Mouse (Mus musculus) limb, embryonic 10.5 days (tissue): ENCODE data around the gene Prr5l. TPM values are rescaled to one million over a fixed set of nuclear protein-coding genes. Genes with fewer than 3 reads are reported as not detected.

Experiments used
- DNase-seq: peaks from one replicate; pipeline ENCODE4 v3.0.0-alpha.2; 2017; ENCODE audit warnings: low spot score
- H3K27ac ChIP-seq: fragments of 300-500 bp; sonication (generic); 2 replicates; pipeline ENCODE4 v1.5.1; 2016; ENCODE audit warnings: mild to moderate bottlenecking
- H3K27me3 ChIP-seq: fragments of 300-500 bp; sonication (generic); 2 replicates; pipeline ENCODE4 v1.6.1; 2016; ENCODE audit warnings: low read depth, mild to moderate bottlenecking; ENCODE audit not compliant: poor library complexity, severe bottlenecking
- H3K36me3 ChIP-seq: fragments of 300-500 bp; sonication (generic); 2 replicates; pipeline ENCODE4 v1.6.1; 2016; ENCODE audit warnings: mild to moderate bottlenecking, moderate library complexity
- H3K4me1 ChIP-seq: fragments of 300-500 bp; sonication (generic); 2 replicates; pipeline ENCODE4 v1.6.1; 2016
- H3K4me3 ChIP-seq: fragments of 300-500 bp; sonication (generic); 2 replicates; pipeline ENCODE4 v1.5.1; 2016; ENCODE audit warnings: mild to moderate bottlenecking, moderate library complexity
- H3K9me3 ChIP-seq: fragments of 300-500 bp; sonication (generic); replicated peaks from 2 replicates; pipeline ENCODE4 v1.6.1; 2016; ENCODE audit warnings: mild to moderate bottlenecking
- WGBS: fragments of 180-500 bp; shearing (Covaris S2); methylation state at CpG from one replicate; pipeline ENCODE4 v1.1.7; 2016; 5-methylcytosine and 5-hydroxymethylcytosine counted together
- polyA plus RNA-seq: library from polyadenylated mRNA; unstranded; fragments of >200 nt; fragmentation: Nextera tagmentation; extraction: Ambion mirVana; gene quantifications from 2 replicates; pipeline ENCODE4 v1.2.1, GENCODE M21; 2016

The Prr5l gene
- polyA plus RNA-seq, 1 experiment from 2014 or later = 22.4 TPM

DNA sequence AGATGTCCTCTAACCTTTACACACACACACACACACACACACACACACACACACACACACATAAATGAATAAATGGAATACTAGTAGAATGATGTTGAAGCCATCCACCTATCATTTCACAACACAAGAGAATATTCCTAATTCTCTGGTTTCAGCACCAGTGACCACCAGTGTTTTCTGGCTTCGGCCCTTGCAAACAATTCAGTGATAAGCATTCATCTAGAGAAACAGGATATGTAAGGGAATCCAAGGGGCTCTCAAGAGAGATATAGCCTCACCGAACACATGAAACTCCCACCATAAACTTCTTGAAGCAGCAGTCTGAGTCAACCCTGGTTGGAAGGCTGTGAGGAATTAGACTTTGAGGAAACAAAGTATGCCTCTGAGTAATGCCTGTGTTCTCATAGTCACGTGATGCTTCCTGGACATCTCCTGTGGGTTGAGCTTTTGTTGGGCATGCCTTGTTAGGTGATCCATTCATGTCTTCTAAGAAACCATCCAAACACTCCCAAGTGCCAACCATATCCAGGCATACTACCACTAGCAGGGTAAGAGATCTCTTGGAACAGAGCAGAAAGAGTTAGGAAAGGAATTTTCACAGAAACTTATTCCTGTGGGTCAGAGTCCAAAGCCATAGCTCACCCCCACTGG, 55.8 kb downstream of the Prr5l start:
- WGBS = 86% methylated on average over 3 of the region's 3 CpGs
- Histone ChIP-seq H3K27ac (no peak overlapping the region), H3K4me3 (no peak overlapping the region), H3K4me1 (peaks cover 14% of the 10 kb centered on the region; the same call in 1 of the 2 replicates), H3K9me3 (no peaks in the 10 kb centered on the region), H3K36me3 (no peaks in the 10 kb centered on the region), H3K27me3 (no peaks in the 10 kb centered on the region)
- no peak for DNase-seq

DNA sequence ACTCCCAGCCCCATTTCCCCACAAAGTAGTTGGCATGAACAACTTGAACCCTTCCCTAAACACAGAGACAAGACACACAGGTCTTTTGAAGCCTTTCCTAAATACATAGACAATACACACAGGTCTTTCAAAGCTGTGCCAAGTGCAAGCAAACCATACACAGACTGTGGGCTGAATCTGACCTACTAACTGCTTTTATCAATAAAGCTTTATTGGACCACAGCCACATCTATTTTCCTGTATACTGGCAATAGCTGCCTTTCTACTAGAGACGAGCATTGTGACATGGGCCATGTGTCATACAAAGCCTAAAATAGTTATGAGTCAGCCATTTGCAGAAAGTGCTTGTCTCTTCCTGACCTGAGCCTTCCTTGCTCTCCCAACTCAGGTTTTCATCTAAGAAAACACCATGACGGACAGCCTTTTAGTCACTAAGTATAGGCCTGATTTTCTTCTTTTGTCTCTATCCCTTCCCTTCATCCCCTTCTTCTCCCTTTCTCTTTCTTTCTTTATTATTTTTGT, 56.6 kb downstream of the Prr5l start:
- H3K9me3 ChIP-seq = no peaks in the 10 kb centered on the region
- H3K36me3 ChIP-seq = no peaks in the 10 kb centered on the region
- H3K27ac ChIP-seq = no peak overlapping the region
- H3K4me3 ChIP-seq = no peak overlapping the region
- no peaks in the 10 kb centered on the region for H3K27me3 ChIP-seq
- H3K4me1 ChIP-seq = peaks cover 14% of the 10 kb centered on the region; the same call in 1 of the 2 replicates
- no peak for DNase-seq
- 88% methylated on average over 2 of the region's 2 CpGs for WGBS

DNA sequence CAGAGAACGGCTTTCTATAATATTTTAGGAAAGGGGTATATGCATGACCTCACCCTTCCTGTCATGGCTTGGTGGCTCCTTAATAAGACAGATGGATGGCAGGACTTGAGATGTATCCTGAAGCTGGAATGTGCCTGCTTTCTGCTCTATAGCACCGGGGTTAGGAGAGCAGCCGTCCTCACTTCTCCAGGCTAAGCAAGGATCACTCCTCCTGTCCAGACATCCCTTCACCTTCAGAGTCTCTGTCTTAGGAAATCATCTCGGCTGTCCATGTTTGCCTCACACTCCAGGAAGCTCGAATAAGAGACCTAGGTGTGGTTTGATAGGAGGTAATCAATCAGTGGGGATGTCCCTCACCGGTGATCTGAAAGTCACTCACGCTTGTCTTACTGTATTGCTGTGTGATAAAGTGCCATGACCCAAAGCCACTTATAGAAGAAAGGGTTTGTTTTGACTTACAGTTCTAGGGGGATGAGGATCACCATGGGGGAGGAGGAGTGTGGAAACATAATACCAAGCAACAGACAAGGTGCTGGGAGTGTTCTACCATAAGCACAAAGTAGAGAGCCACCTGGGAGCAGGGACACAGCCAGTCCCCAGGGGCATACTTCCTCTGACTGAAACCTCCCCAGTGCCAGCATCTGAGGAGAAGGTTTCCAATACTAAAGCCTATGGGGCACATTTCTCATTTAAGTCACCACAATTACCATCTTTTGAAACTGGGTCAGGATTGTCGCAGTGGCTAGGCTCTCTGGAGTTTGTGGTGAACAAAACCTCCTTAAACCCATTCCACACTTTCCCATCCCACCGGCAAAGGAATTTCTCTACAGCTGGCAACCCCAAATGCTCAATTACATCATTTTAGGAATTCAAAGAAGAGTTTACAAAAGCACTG, 57.4 kb downstream of the Prr5l start:
- Histone ChIP-seq H3K36me3 (no peaks in the 10 kb centered on the region), H3K4me3 (no peak overlapping the region), H3K27me3 (no peaks in the 10 kb centered on the region), H3K9me3 (no peaks in the 10 kb centered on the region), H3K27ac (no peak overlapping the region), H3K4me1 (peaks cover 13% of the 10 kb centered on the region; the same call in 1 of the 2 replicates)
- 88% methylated on average over 9 of the region's 9 CpGs for WGBS
- DNase-seq = no peak

DNA sequence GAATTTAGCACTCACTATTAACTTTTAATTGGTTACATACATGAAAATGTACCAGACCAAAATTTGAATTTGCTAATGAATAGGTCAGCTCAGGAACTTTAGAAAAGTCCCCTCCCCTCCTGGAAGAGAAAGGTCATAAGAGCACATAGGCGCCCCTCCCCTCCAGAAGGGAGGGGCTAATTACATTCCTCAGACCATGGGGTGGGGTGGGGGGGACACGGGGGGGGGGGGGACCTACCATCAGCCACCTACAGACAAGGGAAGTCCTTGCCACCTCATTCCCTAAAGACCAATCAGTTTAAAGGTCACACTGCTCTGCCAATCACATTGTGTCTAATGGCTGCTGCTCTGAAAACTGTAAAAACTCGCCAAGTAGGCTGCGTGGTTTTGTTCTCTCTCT, 59.0 kb downstream of the Prr5l start:
- Histone ChIP-seq H3K4me3 (no peak overlapping the region), H3K9me3 (no peaks in the 10 kb centered on the region), H3K36me3 (no peaks in the 10 kb centered on the region), H3K27me3 (no peaks in the 10 kb centered on the region), H3K27ac (no peak overlapping the region), H3K4me1 (0 out of 2 replicates have a peak, but pooled peaks cover 5% of the 10 kb centered on the region)
- DNase-seq = no peak
- 71% methylated on average over 3 of the region's 4 CpGs for WGBS

DNA sequence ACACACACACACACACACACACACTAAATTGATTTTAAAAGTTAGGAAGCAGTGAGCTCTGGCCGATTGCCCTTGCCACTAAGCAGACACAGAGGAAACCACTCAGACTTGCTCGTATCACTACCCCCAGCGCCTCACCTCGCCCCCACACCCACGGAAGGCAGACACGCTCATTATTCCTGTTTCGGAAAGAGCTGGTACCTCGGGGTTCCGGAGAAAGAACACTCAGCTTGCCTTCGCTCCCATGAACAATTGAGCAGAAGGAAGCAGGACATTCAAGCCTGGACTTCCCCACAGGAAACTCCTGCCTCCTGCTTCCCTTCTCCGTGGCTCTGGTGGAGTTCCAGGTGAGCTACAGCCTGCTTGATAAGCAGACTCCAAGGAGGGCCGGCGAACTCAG, 60.0 kb downstream of the Prr5l start:
- Histone ChIP-seq H3K4me3 (no peak overlapping the region), H3K36me3 (no peaks in the 10 kb centered on the region), H3K4me1 (0 out of 2 replicates have a peak, but pooled peaks cover 4% of the 10 kb centered on the region), H3K27me3 (no peaks in the 10 kb centered on the region), H3K9me3 (no peaks in the 10 kb centered on the region), H3K27ac (no peak overlapping the region)
- DNase-seq = no peak
- 83% methylated on average over 13 of the region's 13 CpGs for WGBS

DNA sequence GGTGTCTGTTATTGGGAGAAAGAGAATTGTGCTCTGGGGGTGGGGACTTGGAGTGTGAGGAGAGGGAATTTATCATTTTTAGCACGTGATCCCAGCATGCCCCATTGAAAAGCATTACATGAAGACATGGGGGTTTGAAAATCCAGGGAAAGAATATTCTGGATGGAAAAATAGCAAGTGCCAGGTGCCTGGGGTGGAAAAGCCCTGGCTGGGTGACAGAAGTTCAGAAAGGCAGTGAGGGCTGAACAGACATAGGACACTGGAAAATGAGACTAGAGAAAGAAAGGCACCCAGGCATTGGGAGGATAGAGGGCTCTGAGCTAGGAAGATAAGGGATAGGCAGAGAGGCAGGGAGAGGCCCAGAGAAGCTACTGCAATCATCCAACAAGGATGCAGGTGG, 62.0 kb downstream of the Prr5l start:
- H3K4me3 ChIP-seq = no peak overlapping the region
- no peaks in the 10 kb centered on the region for H3K27me3 ChIP-seq
- 73% methylated on average over 1 of the region's 1 CpGs for WGBS
- no peak for DNase-seq
- H3K4me1 ChIP-seq = no peaks in the 10 kb centered on the region
- H3K9me3 ChIP-seq = no peaks in the 10 kb centered on the region
- H3K27ac ChIP-seq = no peak overlapping the region
- H3K36me3 ChIP-seq = no peaks in the 10 kb centered on the region

DNA sequence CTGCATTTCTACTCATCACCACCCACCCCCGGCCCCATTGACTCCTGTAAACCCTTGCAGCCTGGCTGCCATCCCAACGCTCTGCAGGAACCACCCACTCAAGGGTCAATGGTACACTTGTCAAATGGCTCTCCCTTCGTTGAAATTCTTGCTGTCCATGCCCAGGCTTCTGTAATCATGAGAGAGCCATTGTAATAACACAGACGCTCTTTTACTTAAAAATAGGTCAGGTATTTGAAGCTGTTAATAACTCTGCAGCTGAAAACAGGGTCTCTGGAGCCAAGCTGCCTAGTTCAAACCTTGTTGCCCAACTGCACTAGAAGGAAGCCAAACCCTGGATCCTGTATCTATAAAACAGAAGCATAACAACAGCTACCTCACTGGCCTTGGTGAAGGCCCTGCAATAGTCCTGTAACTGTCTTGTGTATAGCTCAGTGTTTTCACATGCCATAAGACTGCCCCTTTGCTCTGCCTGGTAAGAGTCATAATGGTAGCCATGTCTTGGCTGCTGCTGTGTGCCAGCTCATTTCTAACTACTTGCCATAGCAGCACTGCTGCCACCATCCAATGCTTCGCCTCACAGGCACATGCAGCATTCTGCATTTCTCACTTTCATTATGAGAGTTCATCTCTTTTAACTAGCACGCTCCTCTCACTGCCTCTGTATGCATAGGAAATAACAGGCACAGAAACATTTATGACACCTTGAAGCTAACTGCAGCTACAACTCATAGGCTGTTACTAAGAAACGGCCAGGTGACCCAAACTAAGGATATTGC, 63.7 kb downstream of the Prr5l start:
- Histone ChIP-seq H3K4me3 (no peak overlapping the region), H3K27me3 (no peaks in the 10 kb centered on the region), H3K4me1 (0 out of 2 replicates have a peak, but pooled peaks cover 4% of the 10 kb centered on the region), H3K36me3 (no peaks in the 10 kb centered on the region), H3K9me3 (no peaks in the 10 kb centered on the region), H3K27ac (no peak overlapping the region)
- DNase-seq = no peak
- WGBS = 80% methylated on average over 7 of the region's 7 CpGs

DNA sequence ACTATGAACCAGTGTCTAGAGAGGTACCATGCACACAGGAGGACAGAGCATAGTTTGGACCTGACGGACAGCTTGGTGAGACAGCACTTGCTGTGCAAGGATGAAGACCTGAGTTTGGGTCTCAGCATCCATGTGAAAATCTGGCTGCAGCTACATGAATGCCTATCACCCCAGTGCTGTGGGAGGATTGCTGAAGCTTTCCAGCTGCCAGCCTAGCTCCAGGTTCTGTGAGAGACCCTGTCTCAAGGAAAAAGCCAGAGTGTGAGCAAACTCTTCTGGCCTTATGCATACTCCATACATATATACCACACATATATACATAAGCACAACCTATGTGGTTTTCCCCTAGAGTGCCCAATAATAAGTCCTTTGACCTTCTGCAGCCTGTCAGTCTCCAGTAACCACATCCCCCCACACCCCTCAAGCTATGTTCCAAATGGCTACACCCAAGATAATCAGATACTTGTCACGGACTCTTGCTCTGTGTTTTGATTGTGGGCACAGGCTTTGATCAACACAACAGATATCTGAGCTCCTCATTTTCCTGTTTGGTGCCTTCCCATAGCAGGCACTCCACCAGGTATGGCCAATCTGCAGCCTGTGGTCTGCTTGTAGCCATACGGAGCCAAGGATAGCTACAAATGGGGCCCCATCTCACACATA, 66.0 kb downstream of the Prr5l start:
- Histone ChIP-seq H3K36me3 (no peaks in the 10 kb centered on the region), H3K4me3 (no peak overlapping the region), H3K4me1 (0 out of 2 replicates have a peak, but pooled peaks cover 4% of the 10 kb centered on the region), H3K27ac (no peak overlapping the region), H3K9me3 (no peaks in the 10 kb centered on the region), H3K27me3 (no peaks in the 10 kb centered on the region)
- no peak for DNase-seq
- WGBS = 79% methylated on average over 3 of the region's 3 CpGs

DNA sequence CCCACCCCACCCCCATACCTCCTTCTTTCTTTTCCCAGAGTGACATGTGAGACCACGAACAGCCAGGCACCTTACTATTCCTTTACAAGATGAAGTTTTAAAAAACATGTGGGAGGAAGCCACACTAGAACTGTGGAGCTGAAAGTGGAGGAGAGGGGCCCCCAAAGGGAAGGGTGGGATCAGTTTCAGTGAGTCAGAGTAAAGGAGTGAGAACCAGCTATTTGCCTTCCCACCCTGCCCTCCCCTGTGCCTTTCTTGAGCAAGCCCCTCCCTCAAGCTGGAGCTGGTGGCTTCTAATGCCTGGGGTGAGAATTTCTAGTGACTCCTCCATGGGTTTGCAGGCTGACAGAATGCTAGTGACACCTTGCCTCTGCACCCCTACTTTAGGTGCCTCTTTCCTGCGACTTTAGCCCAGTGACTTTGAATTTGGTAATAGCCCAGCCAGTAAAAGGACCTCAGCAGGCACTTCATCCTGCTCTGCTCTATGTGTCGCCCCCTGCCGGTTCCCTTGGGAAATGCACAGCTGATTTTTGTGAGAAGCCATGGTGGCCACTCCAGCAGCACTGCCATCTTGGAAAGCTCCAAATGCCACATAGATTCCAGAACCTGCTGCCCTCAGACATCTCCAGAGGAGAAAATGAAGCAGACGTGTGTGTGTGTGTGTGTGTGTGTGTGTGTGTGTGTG, 67.4 kb downstream of the Prr5l start:
- peak; percentile 74 for DNase-seq
- no peaks in the 10 kb centered on the region for H3K27me3 ChIP-seq
- WGBS = 39% methylated on average over 5 of the region's 5 CpGs
- H3K9me3 ChIP-seq = no peaks in the 10 kb centered on the region
- H3K4me3 ChIP-seq = no peak overlapping the region
- no peaks in the 10 kb centered on the region for H3K36me3 ChIP-seq
- H3K4me1 ChIP-seq = peaks cover 10% of the 10 kb centered on the region; the same call in 1 of the 2 replicates
- no peak overlapping the region for H3K27ac ChIP-seq

DNA sequence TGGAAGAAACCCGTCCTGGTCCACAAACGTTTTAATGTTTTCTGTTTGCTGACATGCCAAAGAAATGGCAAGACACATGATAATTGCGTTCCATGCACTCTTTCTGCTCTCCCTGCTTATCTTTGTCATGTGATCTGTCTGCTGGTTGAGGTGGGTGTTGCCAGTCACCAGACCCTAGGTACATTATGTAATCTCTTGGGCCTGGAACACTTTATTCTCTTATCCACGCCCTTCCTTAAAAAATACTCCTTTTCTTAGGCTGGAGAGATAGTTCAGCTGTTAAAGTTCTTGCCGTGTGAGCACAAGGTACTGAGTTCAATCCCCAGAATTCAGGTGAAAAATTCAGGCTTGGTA, 68.6 kb downstream of the Prr5l start:
- H3K27ac ChIP-seq = no peak overlapping the region
- no peaks in the 10 kb centered on the region for H3K9me3 ChIP-seq
- H3K4me3 ChIP-seq = no peak overlapping the region
- H3K27me3 ChIP-seq = no peaks in the 10 kb centered on the region
- DNase-seq = no peak
- WGBS = 77% methylated on average over 5 of the region's 5 CpGs
- no peaks in the 10 kb centered on the region for H3K36me3 ChIP-seq
- peaks cover 10% of the 10 kb centered on the region; the same call in 1 of the 2 replicates for H3K4me1 ChIP-seq

DNA sequence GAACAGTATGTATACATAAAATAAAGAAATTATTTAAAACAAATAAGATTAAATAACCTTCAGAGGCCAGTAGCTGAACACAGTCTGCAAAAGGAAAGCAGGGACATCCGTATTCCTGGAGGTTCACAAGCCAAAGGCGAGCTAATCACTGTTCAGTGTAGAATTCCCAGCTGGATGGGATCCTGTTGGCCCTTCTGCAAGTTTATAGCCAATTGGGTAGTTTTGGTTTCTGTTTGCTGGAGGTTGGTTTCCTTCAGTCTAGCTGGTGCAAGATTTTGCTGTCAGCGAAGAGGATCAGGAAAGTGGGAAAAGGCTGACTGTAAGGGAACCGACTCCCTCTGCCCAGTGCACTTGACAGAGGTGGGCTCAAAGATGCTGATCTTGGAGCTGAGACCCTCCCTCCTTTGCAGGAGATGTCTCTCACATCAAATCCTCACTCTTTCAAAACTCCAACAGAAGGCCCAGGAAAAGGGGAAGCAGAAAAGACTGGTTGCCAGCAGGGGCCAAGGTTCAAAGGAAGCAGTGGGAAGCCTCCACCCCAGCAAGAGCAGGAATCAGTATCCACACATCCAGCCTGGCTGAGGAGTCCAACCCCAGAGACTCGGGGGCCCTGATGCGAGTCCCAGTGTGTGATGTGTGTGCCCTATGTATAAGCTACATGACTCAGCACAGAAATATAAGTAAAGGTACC, 69.1 kb downstream of the Prr5l start:
- WGBS = 60% methylated on average over 6 of the region's 6 CpGs
- peaks cover 10% of the 10 kb centered on the region; the same call in 1 of the 2 replicates for H3K4me1 ChIP-seq

More for the DNA sequence above, 69.1 kb downstream of the Prr5l start:
- H3K27me3 ChIP-seq = no peaks in the 10 kb centered on the region
- no peaks in the 10 kb centered on the region for H3K9me3 ChIP-seq
- no peak overlapping the region for H3K27ac ChIP-seq
- H3K36me3 ChIP-seq = no peaks in the 10 kb centered on the region
- H3K4me3 ChIP-seq = no peak overlapping the region
- DNase-seq = no peak
